Mouse (Mus musculus): ENCODE data around the gene Plekha6.

DNA sequence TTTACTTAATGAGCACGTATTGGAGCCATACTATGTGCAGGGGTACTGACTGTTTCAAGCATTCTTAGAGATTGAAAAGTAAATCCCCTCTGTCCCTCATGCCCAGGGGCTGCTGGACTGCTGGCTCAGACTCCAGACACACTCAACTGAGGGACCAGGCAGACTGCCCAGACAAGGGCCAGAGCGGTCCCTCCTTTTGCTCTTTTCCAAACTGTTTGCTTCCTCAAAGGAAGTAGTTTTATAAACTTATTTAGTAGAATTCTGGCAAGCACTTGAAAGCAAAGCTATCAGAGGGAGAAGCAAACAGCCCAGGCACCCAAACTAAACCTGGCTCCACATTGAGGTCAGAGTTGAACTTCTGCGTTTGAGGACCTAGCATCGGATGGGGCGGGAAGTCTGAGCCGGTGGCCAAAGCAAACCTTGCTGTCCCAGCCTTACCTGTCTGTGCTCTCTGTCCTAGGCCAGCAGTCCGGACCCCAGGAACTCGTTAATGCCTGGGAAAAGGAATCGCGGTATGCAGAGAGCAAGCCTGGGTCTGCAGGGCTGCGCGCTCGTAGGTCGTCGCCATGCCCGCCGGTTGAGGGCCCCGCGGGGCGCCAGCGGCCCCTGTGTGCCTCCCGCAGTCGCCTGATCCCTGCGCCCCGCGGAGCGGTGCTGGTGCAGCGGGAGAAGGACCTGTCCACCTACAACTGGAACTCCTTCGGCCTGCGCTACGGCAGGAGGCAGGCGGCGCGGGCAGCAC lies 165.1 kb downstream of the Plekha6 start:
- TF ChIP-seq USF1 (IDR thresholded peaks at IDR 0.05; ENCODE audit: low read depth), result no peak
- TF ChIP-seq MAX (IDR thresholded peaks at IDR 0.05; ENCODE audit: low read depth), result no peak
- no peak for TF ChIP-seq POLR2A (IDR thresholded peaks at IDR 0.05; ENCODE audit: insufficient read length, low read depth)
- no peak for TF ChIP-seq REST (IDR thresholded peaks at IDR 0.05; ENCODE audit: insufficient read depth, insufficient read length)
- TF ChIP-seq MYOG (IDR thresholded peaks at IDR 0.05; ENCODE audit: control insufficient read depth in 1 of 3, insufficient read depth in 1 of 3, insufficient read length in 2 of 3, low read depth in 2 of 3), result no peak
- no peak for TF ChIP-seq TCF3 (IDR thresholded peaks at IDR 0.05; ENCODE audit: insufficient read length, low read depth)
- no peak for TF ChIP-seq SRF (IDR thresholded peaks at IDR 0.05; ENCODE audit: control insufficient read depth, insufficient read length, low read depth)
- TF ChIP-seq MYOD1 (IDR thresholded peaks at IDR 0.05; ENCODE audit: control insufficient read depth in 1 of 3, insufficient read length in 2 of 3, low read depth in 2 of 3), result no peak

All from myocyte (in vitro differentiated cells).